Mouse (Mus musculus) left cerebral cortex, adult 2 months (tissue): ENCODE results near the gene Gatad2a. TPM values are rescaled to one million over a fixed set of nuclear protein-coding genes. Genes with fewer than 3 reads are reported as not detected.

Experiments
- DNase-seq, 2 experiments: peaks; one replicate each; pipeline ENCODE4 v3.0.0; 2021 to 2022; ENCODE audit warnings: low spot score in 2 of 2, mixed read lengths in 1 of 2; ENCODE audit errors: extremely low spot score in 1 of 2
- H3K27ac ChIP-seq: fragments of 200-600 bp; 2 replicates; pipeline ENCODE4 v1.8.1; 2022
- H3K4me3 ChIP-seq: fragments of 200-600 bp; 2 replicates; pipeline ENCODE4 v1.8.1; 2022
- CTCF ChIP-seq: fragments of 200-600 bp; IDR thresholded peaks from 2 replicates; pipeline ENCODE4 v1.8.1; 2022; ENCODE audit warnings: antibody characterized with exemption, mild to moderate bottlenecking, moderate library complexity
- intact Hi-C: fragments of 180-260 bp; cut with DNase I; formaldehyde crosslinking; loops from one replicate; pipeline ENCODE4 v1.15.1; 2025
- total RNA-seq, 2 experiments: library from RNA; stranded (reverse); gene quantifications; 2 replicates each; pipeline ENCODE4 v1.2.3; 2021

Gatad2a gene
- total RNA-seq, 2 experiments from 2014 or later = 27.6 to 32.2 TPM

DNA sequence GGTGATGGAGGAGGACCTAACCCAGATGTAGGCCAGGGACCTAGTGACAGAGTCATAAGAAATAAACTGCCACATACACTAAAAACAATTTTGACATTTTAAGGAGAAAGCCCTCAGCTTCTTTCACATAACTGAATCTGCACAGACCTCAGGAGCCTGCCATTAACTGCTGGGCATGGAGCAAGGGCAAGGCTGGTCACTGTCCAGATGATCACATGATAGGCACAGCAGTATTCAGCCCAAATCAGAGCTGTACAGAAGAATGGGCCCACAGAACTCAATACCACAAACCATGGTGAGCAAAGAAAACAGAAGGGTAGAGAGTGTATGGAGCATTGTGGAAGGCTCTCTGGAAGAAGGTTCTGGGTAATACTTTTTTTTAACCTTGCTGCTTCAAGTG lies 69.3 kb downstream of the Gatad2a start:
- H3K4me3 ChIP-seq = no peak overlapping the region
- no peak overlapping the region for H3K27ac ChIP-seq
- DNase-seq = no peak
- no peak for TF ChIP-seq CTCF
- intact Hi-C loops = no loop called here

DNA sequence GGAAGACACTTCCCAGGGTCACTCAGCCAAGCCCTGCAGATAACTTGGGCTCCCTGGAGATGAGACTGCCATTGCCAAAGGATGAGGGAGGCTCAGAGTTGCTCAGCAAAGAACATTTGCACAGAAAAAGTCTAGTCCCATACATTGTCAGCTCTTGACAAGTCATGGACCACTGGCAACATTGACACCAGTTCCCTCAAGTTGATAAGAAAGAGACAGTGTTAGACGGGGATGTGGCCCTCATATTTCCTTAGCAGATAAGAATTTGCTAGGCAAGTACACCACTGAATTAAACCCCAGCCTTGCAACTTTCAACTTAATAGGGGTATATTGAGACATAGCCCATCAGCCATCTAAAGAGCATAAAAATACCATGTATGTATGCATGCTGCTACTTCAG lies 72.2 kb downstream of the Gatad2a start:
- no peak overlapping the region for H3K27ac ChIP-seq
- intact Hi-C loops = no loop called here
- no peak overlapping the region for H3K4me3 ChIP-seq
- TF ChIP-seq CTCF = no peak
- DNase-seq = no peak

DNA sequence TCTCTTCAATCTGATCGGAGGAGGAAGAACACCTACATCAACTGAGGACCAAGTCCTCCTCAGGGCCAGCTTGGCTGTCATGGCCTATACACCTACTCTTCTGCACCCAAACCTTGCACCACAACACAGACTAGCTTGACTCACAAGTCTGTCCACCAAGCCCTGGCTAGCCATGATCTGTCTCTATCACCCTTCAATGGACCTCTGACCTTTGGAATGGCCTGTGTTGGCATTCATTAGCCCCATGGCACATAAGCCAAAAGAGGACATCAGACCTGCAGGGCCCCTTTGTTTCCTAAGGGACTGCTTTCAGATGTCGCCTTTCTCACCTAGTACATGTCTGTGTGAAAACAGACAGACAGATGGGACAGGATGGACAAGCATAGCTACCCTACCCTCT lies 75.0 kb downstream of the Gatad2a start:
- Histone ChIP-seq H3K4me3 (no peak overlapping the region), H3K27ac (no peak overlapping the region)
- intact Hi-C loops = no loop called here
- no peak for TF ChIP-seq CTCF
- no peak for DNase-seq

DNA sequence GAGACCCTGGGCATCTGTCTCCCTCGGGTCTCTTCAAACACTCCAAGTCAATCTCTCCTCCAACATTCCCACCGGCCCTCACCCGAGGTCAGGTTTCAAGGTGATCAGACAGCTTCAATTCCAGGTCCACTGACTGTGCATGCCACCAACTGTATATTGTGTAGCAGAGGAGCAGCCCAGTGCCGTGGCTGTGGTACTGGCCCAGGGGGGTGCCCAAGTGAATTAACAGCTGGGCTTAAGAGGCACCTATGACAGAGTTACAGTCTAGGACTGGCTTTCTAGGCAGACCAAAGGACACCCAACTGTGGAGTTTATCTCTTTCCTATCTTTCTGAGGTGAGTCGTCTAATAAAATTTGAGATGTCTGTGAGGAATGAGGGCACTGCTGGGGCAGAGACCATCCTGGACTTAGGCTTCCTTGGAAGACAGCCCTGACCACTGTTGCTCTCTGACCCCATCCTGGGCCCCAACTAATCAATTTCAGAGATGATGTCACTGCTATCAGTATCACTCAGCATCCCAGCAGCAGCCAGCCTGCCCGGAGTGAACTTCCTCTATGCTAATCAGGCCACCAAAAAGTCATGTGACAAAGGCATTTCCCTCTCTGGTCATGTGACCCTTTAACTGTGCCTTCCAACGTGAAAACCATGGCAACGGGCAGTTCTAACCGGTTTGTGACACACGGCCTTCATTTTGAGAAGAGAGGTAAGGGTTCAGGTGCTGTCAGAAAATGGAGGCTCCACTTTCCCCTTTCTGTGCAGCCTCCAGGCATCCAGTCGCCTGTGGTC lies 76.1 kb downstream of the Gatad2a start:
- DNase-seq = no peak
- intact Hi-C loops = loop anchor here (1.0 to 2.0 kb wide), 3 partner anchors 81 to 247 kb away; partner anchors contain the start of genes Mau2 and Sugp1
- H3K4me3 ChIP-seq = no peak overlapping the region
- 0 out of 2 replicates have a peak overlapping the region, but pooled peaks have one; percentile 29 for H3K27ac ChIP-seq
- no peak for TF ChIP-seq CTCF

DNA sequence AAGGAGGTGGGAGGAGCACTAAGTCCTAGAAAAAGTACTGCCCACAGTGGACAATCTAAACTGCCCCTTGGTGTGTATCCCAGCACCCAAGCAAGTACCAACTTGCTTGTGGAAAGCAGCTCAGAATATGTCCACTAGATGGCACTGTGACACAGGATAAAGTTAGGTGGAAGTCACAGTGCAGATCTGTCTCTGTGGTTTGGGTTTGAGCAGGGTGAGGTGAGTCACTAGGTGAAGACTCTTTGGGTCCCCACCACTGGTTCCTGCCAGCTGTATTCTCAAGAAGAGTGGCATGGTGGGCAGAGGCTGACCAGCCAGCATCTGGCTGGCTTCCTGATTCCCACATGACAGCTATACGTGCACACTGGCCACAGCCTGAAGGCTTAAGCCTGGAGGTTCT lies 77.2 kb downstream of the Gatad2a start:
- no peak overlapping the region for H3K27ac ChIP-seq
- no peak overlapping the region for H3K4me3 ChIP-seq
- TF ChIP-seq CTCF = peak; percentile 97
- peak; percentile 74 to 80 for DNase-seq
- intact Hi-C loops = loop anchor here (1.0 to 2.0 kb wide), 3 partner anchors 82 to 248 kb away; partner anchors contain the start of genes Mau2 and Sugp1

DNA sequence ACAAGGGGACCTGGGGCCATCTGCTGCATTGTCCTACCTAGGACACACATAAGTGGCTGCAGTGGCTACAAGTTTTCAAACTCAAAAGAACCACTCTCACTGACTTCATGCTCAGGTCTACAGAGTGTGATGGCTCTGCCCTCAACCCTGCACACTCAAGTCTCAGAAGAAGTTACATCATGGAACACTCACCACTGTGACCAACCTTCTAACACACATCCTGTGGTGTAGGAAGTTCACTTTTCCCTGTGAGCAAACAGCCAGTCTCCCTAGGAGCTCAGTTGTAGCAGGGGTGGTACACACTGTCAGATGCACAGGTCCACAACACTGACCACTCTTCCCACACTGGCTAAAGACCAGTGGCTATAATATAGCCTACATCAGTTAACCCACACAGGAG lies 77.7 kb downstream of the Gatad2a start:
- no peak for TF ChIP-seq CTCF
- H3K27ac ChIP-seq = no peak overlapping the region
- no peak overlapping the region for H3K4me3 ChIP-seq
- intact Hi-C loops = loop anchor here (2.0 kb wide), 2 partner anchors 124 to 248 kb away; partner anchors contain the start of genes Mau2 and Sugp1
- DNase-seq = no peak

DNA sequence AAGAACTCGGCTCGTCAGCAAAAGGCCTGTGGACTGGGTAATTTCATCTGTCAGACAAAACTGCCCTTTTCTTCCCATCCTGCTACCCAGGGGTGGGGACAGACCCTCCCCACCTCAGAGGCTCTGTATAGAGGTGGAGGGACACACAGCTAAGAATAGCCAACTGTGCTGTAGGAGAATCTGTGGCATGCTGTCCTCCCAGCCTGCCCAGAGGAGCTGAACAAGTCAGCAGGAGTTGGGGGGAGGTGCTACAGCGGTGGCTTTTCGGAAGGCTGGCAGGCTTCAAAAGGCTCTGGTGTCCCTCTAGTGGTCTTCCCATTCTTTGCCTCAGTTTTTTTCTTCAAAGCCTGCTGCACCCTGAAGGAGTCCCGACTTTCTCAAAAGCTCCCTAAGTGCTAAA lies 80.4 kb downstream of the Gatad2a start:
- no peak overlapping the region for H3K4me3 ChIP-seq
- no peak for DNase-seq
- intact Hi-C loops = loop anchor here (1.0 kb wide), 1 partner anchor 41 kb away; no protein-coding TSS in a partner anchor
- 0 out of 2 replicates have a peak overlapping the region, but pooled peaks have one; percentile 1 for H3K27ac ChIP-seq
- peak; percentile 55 for TF ChIP-seq CTCF

DNA sequence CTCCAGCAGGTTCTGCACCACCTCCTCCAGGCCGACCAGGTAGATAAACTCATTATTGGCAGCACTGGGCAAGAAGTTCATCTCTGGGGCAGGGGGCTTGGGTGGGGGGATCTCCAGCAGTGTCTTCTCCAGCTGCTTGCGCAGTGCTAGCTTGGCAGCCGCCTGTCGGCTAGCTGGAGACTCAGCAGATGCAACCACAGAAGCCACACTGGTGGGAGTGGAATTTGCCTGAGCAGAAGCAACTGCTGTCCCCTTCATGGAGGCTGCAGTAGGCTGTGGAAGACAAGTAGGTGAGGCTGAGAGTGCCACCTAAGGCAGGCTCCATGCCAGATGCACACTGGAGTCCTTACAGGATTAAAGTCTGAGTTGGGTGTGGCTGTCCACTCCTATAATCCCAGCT lies 81.7 kb downstream of the Gatad2a start:
- TF ChIP-seq CTCF = no peak
- intact Hi-C loops = no loop called here
- H3K27ac ChIP-seq = no peak overlapping the region

DNA sequence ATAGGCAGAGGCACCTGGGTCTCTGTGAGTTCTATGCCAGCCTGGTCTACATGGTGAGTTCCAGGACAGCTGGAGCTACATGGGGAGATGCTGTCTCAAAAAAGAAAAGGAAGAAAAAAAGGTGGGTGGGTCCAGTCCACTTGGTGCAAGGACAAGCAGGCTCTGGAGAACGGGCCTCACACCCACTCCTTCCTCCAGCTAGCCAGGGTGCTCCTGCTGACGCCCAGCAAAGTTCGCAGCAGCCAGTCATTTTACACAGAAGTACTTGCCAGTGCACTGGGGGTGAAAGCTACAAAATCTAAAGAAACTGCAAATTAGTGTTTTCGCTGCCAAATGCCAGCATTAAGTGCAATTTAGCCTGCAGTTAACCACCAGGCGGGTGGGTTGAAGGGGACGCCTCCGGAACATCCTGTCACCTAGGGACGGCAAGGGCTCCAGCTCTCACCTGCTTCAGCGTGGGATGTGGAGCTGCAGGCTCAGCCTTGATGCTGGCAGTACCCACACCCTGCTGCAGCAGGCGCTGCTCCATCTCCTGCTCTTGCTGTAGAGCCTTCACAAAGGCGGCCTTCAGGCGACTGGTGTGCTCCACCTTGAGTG lies 83.6 kb downstream of the Gatad2a start:
- TF ChIP-seq CTCF = peak; percentile 17
- intact Hi-C loops = no loop called here
- no peak overlapping the region for H3K4me3 ChIP-seq
- peak; percentile 47 to 53 for DNase-seq
- H3K27ac ChIP-seq = peak overlapping the region; percentile 44; the same call in 1 of the 2 replicates

More for the DNA sequence above, 81.7 kb downstream of the Gatad2a start:
- no peak for DNase-seq
- no peak overlapping the region for H3K4me3 ChIP-seq

DNA sequence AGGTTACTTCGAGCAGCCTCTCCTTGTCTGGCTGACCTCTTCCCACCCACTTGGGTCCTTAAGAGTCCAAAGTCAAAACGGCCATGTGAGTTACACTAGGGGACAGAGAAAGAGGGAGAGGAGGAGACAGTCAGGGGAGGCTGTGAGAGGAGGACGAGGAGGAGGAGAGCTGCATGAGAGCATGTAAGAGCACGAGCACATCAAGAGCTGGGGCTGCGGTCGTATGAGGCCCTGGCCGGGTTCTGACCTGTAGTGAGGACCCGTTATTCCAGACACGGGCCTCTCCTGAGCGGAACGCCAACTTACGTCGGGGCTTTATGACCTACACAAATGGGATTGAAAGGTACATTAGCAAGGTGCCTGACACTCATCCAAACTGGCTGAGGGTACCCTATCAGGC lies 84.3 kb downstream of the Gatad2a start:
- no peak for DNase-seq

DNA sequence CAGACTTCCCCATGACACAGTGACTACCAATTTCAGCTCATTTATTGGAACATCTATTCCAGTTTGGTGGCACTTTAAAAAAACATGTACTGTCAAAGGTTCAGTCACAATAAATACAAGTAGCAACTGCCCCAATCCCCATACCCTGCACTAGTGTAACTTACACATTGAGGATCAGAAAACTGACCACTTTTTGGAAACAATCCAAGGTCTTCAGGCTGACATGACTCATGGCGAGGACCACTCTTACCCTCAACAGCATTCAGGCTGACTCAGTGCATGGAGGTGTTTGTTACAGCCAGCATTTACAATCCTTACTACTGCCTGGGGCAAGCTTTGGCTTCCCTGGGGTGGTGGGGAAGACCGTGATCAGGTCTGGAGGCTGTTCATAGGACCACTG lies 89.1 kb downstream of the Gatad2a start:
- TF ChIP-seq CTCF = no peak

More for the DNA sequence above, 84.3 kb downstream of the Gatad2a start:
- Histone ChIP-seq H3K4me3 (no peak overlapping the region), H3K27ac (no peak overlapping the region)
- TF ChIP-seq CTCF = no peak
- intact Hi-C loops = no loop called here

DNA sequence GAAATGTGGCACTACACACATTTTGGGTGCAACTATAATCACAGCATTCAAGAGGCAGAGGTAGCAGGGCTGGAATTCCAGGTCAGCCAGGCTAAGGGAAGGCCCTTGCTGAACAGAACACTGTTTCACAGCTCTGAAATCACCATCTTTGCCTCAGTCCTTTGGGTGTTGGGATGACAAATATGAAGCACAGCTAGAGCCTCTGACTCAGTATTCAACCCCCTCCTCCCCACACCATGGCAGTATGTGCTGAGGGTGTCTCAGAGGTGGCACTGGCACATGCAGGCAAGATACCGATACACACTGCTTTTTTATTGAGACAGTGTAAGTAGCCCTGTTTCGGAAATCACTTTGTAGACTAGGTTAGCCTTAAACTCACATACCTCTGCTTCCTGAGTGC lies 89.9 kb downstream of the Gatad2a start:
- intact Hi-C loops = no loop called here
- no peak for TF ChIP-seq CTCF
- no peak overlapping the region for H3K27ac ChIP-seq
- DNase-seq = no peak
- H3K4me3 ChIP-seq = no peak overlapping the region

More for the DNA sequence above, 89.1 kb downstream of the Gatad2a start:
- intact Hi-C loops = no loop called here
- DNase-seq = no peak
- H3K27ac ChIP-seq = no peak overlapping the region
- no peak overlapping the region for H3K4me3 ChIP-seq
